Comparison of ENCODE assay signal across 9 mouse cellular contexts in the genomic region with DNA sequence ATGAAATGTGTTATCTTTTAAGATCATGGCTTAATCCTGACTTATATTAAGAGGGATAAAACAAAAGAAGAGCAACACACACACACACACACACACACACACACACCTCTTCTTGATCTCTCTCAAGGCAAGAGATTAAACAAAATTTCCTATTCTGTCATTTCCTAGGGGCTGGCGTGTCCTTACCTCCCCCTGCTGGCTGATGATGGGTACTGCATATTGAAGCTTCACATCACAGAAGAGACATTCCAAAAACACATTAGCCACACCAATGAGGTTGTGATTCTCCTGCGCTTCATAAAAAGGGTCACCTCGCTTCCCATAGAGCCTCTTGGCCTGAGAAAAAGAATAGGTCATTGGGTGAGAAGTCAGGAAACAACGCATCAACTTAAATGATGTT.
DNase-seq lines count a peak whose midpoint lies in the region; ATAC-seq and TF ChIP-seq lines count a peak whose summit lies in the region.
"Had no signal": no experiment of that assay in that cellular context is flagged by ENCODE, and none has a peak within 500 bp of the region (broad histone marks: within the 10 kb centered on the region; RNA-seq: fewer than 3 reads in every experiment).

No protein-coding gene starts in this region.

- H3K9ac ChIP-seq in kidney, postnatal 0 days (ENCODE audit: low read depth, low read length): no peak overlapping the region
- H3K9ac ChIP-seq: liver, embryonic 15.5 days had no signal

- peak; percentile 42 for DNase-seq in heart, adult 8-10 months (ENCODE audit: low spot score)
- no peak for DNase-seq in heart, adult 11 months
- DNase-seq in B cell, adult 2 months: peak; percentile 72 to 75
- peak; percentile 80 for DNase-seq in T-cell, adult 2 months (ENCODE audit: low spot score)
- peak; percentile 83 for DNase-seq in kidney, postnatal 0 days (ENCODE audit: low spot score)
- DNase-seq in thymus, postnatal 0 days (ENCODE audit: low spot score): peak; percentile 77

- 43% methylated on average over 4 of the region's 4 CpGs for WGBS in kidney, postnatal 0 days

- H3K9me3 ChIP-seq in kidney, postnatal 0 days (replicated peaks; ENCODE audit: low read length): no peaks in the 10 kb centered on the region
- H3K9me3 ChIP-seq: liver, embryonic 15.5 days had no signal

- H3K27ac ChIP-seq in kidney, postnatal 0 days: no peak overlapping the region
- H3K27ac ChIP-seq: liver, embryonic 15.5 days had no signal

- H3K4me1 ChIP-seq in kidney, postnatal 0 days (replicated peaks; ENCODE audit: insufficient read depth, low read length): no peaks in the 10 kb centered on the region
- H3K4me1 ChIP-seq: liver, embryonic 15.5 days had no signal

- peaks cover 19% of the 10 kb centered on the region; the same call in 1 of the 2 replicates for H3K36me3 ChIP-seq in kidney, postnatal 0 days (ENCODE audit: insufficient read depth, low read length)

- no peak overlapping the region for H3K4me2 ChIP-seq in kidney, postnatal 0 days (ENCODE audit: low read length)
- H3K4me2 ChIP-seq: liver, embryonic 15.5 days had no signal

- no peaks in the 10 kb centered on the region for H3K27me3 ChIP-seq in kidney, postnatal 0 days (ENCODE audit: insufficient read depth, low read length)
- H3K27me3 ChIP-seq: liver, embryonic 15.5 days had no signal

- peak; percentile 99 for TF ChIP-seq CTCF in kidney, postnatal 0 days (IDR thresholded peaks at IDR 0.05; ENCODE audit: low read depth)

- ATAC-seq in common myeloid progenitor, adult 5-6 weeks (replicated peaks; ENCODE audit: low read depth, poor library complexity, severe bottlenecking): peak; percentile 83
- ATAC-seq in kidney, postnatal 0 days (replicated peaks; ENCODE audit: low FRiP score, low read depth): no peak
- peak; percentile 90 for ATAC-seq in megakaryocyte progenitor cell, adult 5-6 weeks (replicated peaks; ENCODE audit: poor library complexity)

- no peak overlapping the region for H3K4me3 ChIP-seq in kidney, postnatal 0 days (replicated peaks; ENCODE audit: low read depth, low read length)
- H3K4me3 ChIP-seq: liver, embryonic 15.5 days had no signal
